8 mouse cellular contexts compared by ENCODE assay signal in genomic region chr9:76660848-76661247, GRCm38 (mm10).
DNase-seq lines count a peak whose midpoint lies in the region; ATAC-seq and TF ChIP-seq lines count a peak whose summit lies in the region.

No protein-coding gene starts in this region.

- H3K27me3 ChIP-seq in forebrain, embryonic 15.5 days = no peaks in the 10 kb centered on the region
- H3K27me3 ChIP-seq in midbrain, embryonic 11.5 days (ENCODE audit: control insufficient read depth, insufficient read depth, low read length) = no peaks in the 10 kb centered on the region
- no peaks in the 10 kb centered on the region for H3K27me3 ChIP-seq in stomach, postnatal 0 days (ENCODE audit: control insufficient read depth, insufficient read depth, low read length)

- no peaks in the 10 kb centered on the region for H3K36me3 ChIP-seq in forebrain, embryonic 15.5 days
- no peaks in the 10 kb centered on the region for H3K36me3 ChIP-seq in midbrain, embryonic 11.5 days (ENCODE audit: control insufficient read depth, insufficient read depth, low read length)
- no peaks in the 10 kb centered on the region for H3K36me3 ChIP-seq in stomach, postnatal 0 days (ENCODE audit: control insufficient read depth, insufficient read depth, low read length)

- no peak overlapping the region for H3K9ac ChIP-seq in forebrain, embryonic 15.5 days (replicated peaks)
- H3K9ac ChIP-seq in midbrain, embryonic 11.5 days (ENCODE audit: low read length) = no peak overlapping the region
- H3K9ac ChIP-seq in stomach, postnatal 0 days (ENCODE audit: low read length) = no peak overlapping the region

- WGBS in forebrain, embryonic 15.5 days = 26% methylated on average over 3 of the region's 3 CpGs
- WGBS in midbrain, embryonic 11.5 days = 22% methylated on average over 3 of the region's 3 CpGs
- 23% methylated on average over 3 of the region's 3 CpGs for WGBS in stomach, postnatal 0 days

- peak; percentile 64 for TF ChIP-seq CTCF in brain, embryonic 14.5 days (IDR thresholded peaks at IDR 0.05; ENCODE audit: borderline replicate concordance, extremely low read depth, insufficient read depth, insufficient read length)
- peak; percentile 80 for TF ChIP-seq CTCF in stomach, postnatal 0 days (IDR thresholded peaks at IDR 0.05; ENCODE audit: low read depth)

- H3K4me3 ChIP-seq in forebrain, embryonic 15.5 days = no peak overlapping the region
- no peak overlapping the region for H3K4me3 ChIP-seq in midbrain, embryonic 11.5 days (ENCODE audit: low read depth, low read length)
- H3K4me3 ChIP-seq in stomach, postnatal 0 days (ENCODE audit: low read depth, low read length) = no peak overlapping the region

- H3K27ac ChIP-seq in forebrain, embryonic 15.5 days (replicated peaks) = no peak overlapping the region
- no peak overlapping the region for H3K27ac ChIP-seq in midbrain, embryonic 11.5 days (ENCODE audit: low read depth, low read length)
- no peak overlapping the region for H3K27ac ChIP-seq in stomach, postnatal 0 days (replicated peaks)

- DNase-seq in heart, postnatal 10 days = peak; percentile 55 to 65
- no peak for DNase-seq in heart, adult 11 months
- DNase-seq in brain, embryonic 14.5 days (ENCODE audit: low read depth) = peak; percentile 80
- peak; percentile 65 for DNase-seq in kidney, adult 18-20 months
- peak; percentile 58 to 80 for DNase-seq in left cerebral cortex, postnatal 25 days (ENCODE audit: low spot score in 2 of 2)
- DNase-seq in midbrain, embryonic 11.5 days (ENCODE audit: low spot score, missing footprints) = peak; percentile 94
- peak; percentile 74 for DNase-seq in stomach, postnatal 0 days (ENCODE audit: low spot score)

- no peaks in the 10 kb centered on the region for H3K9me3 ChIP-seq in forebrain, embryonic 15.5 days
- H3K9me3 ChIP-seq in midbrain, embryonic 11.5 days (ENCODE audit: control insufficient read depth, low read length) = no peaks in the 10 kb centered on the region
- H3K9me3 ChIP-seq in stomach, postnatal 0 days (ENCODE audit: control insufficient read depth, low read length) = no peaks in the 10 kb centered on the region

- peak; percentile 90 for ATAC-seq in forebrain, embryonic 15.5 days (replicated peaks)
- peak; percentile 89 for ATAC-seq in midbrain, embryonic 11.5 days (ENCODE audit: low FRiP score)
- peak; percentile 66; the same call in 1 of the 2 replicates for ATAC-seq in stomach, postnatal 0 days (ENCODE audit: low FRiP score, low TSS enrichment)

- no peak for TF ChIP-seq EP300 in stomach, postnatal 0 days (optimal IDR thresholded peaks at IDR 0.05)

- no peaks in the 10 kb centered on the region for H3K4me1 ChIP-seq in forebrain, embryonic 15.5 days
- no peaks in the 10 kb centered on the region for H3K4me1 ChIP-seq in midbrain, embryonic 11.5 days (ENCODE audit: control insufficient read depth, insufficient read depth, low read length)
- H3K4me1 ChIP-seq in stomach, postnatal 0 days (replicated peaks; ENCODE audit: control insufficient read depth, insufficient read depth) = no peaks in the 10 kb centered on the region

- no peak for TF ChIP-seq POLR2A in brain, embryonic 14.5 days (IDR thresholded peaks at IDR 0.05; ENCODE audit: borderline replicate concordance, extremely low read depth, insufficient read depth, insufficient read length, poor library complexity, severe bottlenecking)

- no peak overlapping the region for H3K4me2 ChIP-seq in forebrain, embryonic 15.5 days (replicated peaks)
- H3K4me2 ChIP-seq in midbrain, embryonic 11.5 days = no peak overlapping the region
- H3K4me2 ChIP-seq in stomach, postnatal 0 days (replicated peaks; ENCODE audit: low read depth) = no peak overlapping the region

- intact Hi-C loops in heart, postnatal 10 days (cut with DNase I) = loop anchor here (1.0 to 5.0 kb wide), 2 partner anchors 270 to 389 kb away; no protein-coding TSS in a partner anchor
- intact Hi-C loops in left cerebral cortex, postnatal 25 days (cut with DNase I) = loop anchor here (2.0 to 10.0 kb wide), 3 partner anchors 272 to 724 kb away; no protein-coding TSS in a partner anchor
